Mouse (Mus musculus) skeletal muscle tissue, adult 2 months (tissue): ENCODE results near the gene Phox2a.

ENCODE experiments used
- DNase-seq: peaks from one replicate; pipeline ENCODE4 v3.0.0-alpha.2; 2012; ENCODE audit warnings: low read depth, low spot score

Gene Phox2a

GRCm38 (mm10) chr7:101837606-101838471 is 19.7 kb downstream of the Phox2a start, which contains the start of gene Inppl1:
Inppl1 (minus strand) TSS chr7:101838229.
- peak; percentile 89 for DNase-seq

- no peak for DNase-seq
These were observed 26.1 kb downstream of the Phox2a start for GRCm38 (mm10) chr7:101844186-101844585.

- DNase-seq: no peak
These were observed 29.8 kb downstream of the Phox2a start for GRCm38 (mm10) chr7:101847934-101848333.

- no peak for DNase-seq
These were observed 33.6 kb downstream of the Phox2a start for GRCm38 (mm10) chr7:101851689-101852088.

- no peak for DNase-seq
These were observed 34.7 kb downstream of the Phox2a start for GRCm38 (mm10) chr7:101852846-101853245.

- no peak for DNase-seq
These were observed 35.7 kb downstream of the Phox2a start for GRCm38 (mm10) chr7:101853816-101854215.

- no peak for DNase-seq
These were observed 39.0 kb downstream of the Phox2a start, which contains the start of gene Folr2 for GRCm38 (mm10) chr7:101857094-101857493. Folr2 (minus strand) TSS chr7:101857194.

GRCm38 (mm10) chr7:101858362-101858761 is 40.2 kb downstream of the Phox2a start:
- DNase-seq: no peak

GRCm38 (mm10) chr7:101860978-101861377 is 42.9 kb downstream of the Phox2a start:
- DNase-seq: no peak

GRCm38 (mm10) chr7:101862291-101862690 is 44.2 kb downstream of the Phox2a start:
- DNase-seq: no peak

GRCm38 (mm10) chr7:101863415-101863814 is 45.3 kb downstream of the Phox2a start, which contains the start of gene Anapc15:
Anapc15 (plus strand) TSS chr7:101863715.
- DNase-seq: no peak

GRCm38 (mm10) chr7:101866491-101867265 is 48.6 kb downstream of the Phox2a start:
- no peak for DNase-seq

GRCm38 (mm10) chr7:101867482-101867881 is 49.4 kb downstream of the Phox2a start:
- no peak for DNase-seq

- no peak for DNase-seq
These were observed 50.4 kb downstream of the Phox2a start for GRCm38 (mm10) chr7:101868241-101869162.

- DNase-seq: no peak
These were observed 51.0 kb downstream of the Phox2a start for GRCm38 (mm10) chr7:101869163-101869500.

- no peak for DNase-seq
These were observed 52.5 kb downstream of the Phox2a start, which contains the start of gene Folr1 for GRCm38 (mm10) chr7:101870629-101871028. Folr1 (minus strand) TSS chr7:101870788.

GRCm38 (mm10) chr7:101871296-101871695 is 53.2 kb downstream of the Phox2a start:
- DNase-seq: no peak
